Mouse (Mus musculus): ENCODE measurements around the gene Slc26a3.
A peak's percentile ranks its signal among the peaks of the same experiment; 100 is the strongest.
"Not testable (repeated sequence)": the region's sequence is repeated elsewhere in the genome, so short reads cannot be mapped to it uniquely, and the experiment has no call there.

Slc26a3 gene

DNA sequence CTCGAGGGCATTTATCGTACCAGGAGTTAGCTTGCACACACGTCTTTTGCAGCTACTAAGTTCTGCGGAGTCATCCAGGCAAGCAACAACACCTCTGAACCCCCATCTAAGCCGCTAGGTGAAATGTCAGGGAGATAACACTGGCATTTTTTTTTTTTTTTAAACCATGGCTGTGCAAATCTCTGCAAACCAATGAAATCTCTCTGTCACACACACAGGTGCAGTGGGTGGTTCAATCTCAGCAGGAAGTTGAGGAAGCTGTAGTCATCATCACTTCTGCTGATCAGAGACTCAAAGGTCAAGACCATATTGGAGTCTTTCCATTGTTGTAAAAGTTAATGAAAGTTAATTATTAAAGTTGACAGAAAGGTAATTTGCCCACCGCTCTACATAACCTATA lies 47.1 kb downstream of the Slc26a3 start:
- DNase-seq, result no peak

DNA sequence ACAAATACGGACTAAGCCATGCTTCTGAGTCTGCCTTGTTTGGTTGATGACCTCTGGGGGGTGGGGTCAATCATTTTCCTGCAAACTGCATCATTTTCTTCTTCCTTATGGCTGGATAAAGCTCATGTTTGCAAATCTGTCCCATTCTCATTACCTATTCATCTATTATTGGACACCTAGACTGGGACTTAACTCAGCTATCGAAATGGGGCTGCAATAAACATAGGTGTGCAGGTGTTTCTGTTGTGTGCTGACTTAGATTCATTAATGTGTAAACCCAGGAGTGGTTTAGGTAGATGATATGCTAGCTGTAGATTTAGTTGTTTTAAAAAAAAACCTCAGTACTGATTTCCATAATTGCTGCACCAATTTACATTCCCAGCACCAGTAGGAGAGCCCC lies 48.9 kb downstream of the Slc26a3 start:
- no peak for DNase-seq

DNA sequence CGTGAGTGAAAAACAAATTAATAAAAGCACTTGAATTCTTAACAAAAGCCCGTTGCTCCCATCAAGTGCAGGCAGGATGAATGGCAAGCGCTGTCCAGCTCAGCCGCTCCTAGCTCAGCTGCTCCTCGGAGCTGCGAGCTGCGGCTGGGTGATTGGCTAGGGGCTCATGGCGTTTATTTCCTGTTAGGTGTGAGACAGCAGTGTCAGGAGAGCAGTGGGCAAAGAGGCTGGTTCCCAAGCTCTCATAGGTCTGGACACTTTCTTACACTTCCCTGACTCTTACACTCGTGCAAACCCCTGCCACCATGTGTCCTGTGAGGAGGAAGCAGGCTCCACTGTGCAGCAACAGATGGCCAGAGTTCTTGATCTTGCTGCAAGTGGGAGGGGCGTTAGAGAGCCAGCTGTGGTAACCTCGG lies 53.5 kb downstream of the Slc26a3 start:
- DNase-seq, result peak; percentile 7 to 8

DNA sequence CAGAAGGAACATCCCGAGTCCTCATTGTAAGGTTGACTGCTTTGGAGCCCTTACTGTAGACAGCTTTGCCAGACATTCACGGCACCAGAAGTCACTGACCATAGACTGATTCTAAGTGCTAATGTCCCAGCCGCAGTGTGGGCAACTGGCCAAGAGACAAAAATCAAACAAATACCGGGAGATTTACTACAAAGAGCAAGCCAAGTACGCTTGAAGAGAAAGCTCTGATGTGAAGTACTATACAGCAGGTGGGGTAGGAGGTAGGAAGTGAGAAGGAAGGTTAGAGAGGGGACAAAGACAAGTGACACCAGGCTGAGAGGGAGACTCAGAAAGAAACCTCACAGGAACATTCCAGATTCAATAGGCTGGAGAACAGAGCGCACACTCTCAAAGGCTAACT lies 54.2 kb downstream of the Slc26a3 start:
- DNase-seq, result peak; percentile 3 to 17

DNA sequence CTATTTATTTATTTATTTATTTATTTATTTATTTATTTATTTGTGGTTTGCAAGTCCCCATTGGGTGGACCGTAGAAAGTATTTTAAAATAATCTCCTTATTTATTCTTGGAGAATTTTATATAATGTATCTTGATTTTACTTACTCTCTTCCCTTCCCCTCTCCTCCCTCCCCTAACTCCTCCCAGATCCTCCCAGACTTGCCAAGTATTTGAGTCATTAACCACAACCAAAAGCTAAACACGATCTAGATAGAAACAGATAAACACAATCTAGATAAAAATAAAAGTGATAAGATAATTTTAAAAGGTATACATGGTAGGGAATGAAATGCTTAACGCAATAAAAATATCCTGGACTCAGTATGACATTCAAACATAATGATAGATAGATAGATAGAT lies 58.7 kb downstream of the Slc26a3 start:
- no peak for DNase-seq

DNA sequence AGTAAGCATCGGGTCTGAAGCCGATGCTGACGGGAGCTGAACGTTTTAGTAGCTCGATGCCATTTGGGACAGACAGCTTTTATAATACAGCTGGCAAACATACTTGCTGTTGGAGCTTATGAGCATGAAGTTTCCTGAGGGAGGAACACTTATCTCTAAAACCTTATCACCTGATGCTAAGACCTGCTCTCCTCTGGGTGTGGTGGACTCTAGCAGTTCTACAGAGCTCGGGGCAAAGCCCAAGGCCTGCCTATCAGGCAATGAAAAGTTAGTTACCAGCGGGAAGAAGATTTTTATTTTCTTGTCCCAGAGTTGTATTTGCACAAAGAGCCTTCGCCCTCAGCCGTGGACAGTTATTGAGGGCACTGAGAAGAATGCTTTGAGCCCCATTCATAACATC lies 65.6 kb downstream of the Slc26a3 start:
- DNase-seq, result no peak

DNA sequence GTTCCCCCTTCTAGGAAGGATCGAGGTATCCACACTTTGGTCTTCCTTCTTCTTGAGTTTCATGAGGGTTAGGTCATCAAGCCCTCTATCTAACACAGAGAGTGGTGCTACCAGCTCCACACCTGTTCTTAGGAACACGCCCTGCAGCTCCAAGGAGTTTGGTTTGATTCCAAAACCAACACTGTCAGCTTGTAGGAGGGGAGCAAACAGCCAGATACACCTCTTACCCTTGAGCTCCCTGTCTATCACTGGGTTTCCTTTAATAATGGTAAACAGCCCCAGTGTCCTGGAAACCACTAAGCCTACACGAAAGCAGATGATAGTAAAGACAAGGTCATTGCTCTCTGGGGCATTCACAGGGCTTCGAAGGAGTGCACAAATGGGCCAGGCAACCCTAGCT lies 67.8 kb downstream of the Slc26a3 start:
- no peak for DNase-seq

DNA sequence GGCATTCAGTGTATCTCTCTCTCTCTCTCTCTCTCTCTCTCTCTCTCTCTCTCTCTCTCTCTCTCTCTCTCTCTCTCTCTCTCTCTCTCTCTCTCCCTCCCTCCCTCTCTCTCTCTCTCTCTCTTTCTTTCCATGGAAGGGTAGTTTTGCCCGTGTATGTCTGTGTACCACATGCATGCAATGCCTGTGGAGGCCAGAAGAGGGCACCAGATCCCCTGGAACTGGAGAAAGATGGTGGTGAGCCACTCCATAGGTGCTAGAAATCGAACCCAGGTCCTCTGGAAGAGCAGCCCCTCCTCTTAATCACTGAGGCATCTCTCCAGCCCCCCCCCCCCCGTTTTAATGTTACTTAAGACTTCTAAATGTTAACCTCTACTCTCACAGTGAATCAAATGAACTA lies 69.6 kb downstream of the Slc26a3 start:
- DNase-seq, result peak in 1 of 2 experiments; percentile 26

DNA sequence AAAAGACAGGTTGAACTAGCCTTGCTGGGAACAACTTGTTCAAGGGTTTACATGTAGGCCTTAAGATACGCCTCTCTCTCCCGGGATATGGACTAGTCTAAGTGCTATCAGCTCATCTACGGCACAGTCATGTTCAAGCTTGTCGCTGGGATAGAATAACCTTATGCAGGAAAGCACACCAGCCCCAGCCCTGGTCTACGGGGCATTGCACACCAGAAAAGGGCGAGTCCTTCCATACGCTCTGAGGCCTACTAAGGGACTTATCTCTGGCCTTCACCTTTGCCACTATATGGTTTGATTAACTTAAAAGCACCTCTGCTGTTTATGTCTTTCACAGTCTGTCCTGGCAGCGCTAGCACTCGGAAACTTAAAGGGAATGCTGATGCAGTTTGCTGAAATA lies 70.7 kb downstream of the Slc26a3 start:
- DNase-seq, result no peak

DNA sequence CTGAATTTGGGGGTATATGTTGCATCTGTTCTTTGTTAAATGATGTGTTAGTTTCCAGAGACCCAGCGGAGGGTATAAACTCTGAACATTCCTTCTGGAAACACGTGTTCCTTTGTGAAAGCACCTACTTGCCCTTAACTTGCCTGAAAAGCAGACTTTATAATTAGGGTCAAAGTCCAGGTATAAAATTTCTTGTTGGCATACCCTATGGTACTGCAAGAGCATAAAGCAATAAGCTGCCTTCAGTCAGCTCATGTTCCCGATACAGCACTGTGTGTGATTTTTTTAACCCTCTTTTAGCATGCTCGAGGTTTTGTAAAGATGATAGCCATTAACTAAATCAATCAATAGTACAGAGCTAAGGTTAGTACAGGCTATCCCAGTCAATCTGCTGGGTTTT lies 71.9 kb downstream of the Slc26a3 start:
- DNase-seq, result no peak

DNA sequence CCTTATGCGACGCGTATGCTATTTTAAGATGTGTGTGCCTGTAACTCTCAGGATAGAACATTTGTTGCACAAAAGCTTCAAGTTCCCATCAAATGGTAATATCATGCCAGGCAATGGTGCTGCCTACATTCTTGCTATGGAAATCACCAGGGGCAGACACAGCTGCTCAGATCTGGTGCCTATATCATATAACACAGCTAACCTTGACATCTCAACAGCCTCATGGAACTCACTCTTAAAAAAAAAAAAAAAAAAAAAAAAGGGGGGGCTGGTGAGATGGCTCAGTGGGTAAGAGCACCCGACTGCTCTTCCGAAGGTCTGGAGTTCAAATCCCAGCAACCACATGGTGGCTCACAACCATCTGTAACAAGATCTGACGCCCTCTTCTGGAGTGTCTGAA lies 87.5 kb downstream of the Slc26a3 start:
- not testable (repeated sequence) for DNase-seq

DNA sequence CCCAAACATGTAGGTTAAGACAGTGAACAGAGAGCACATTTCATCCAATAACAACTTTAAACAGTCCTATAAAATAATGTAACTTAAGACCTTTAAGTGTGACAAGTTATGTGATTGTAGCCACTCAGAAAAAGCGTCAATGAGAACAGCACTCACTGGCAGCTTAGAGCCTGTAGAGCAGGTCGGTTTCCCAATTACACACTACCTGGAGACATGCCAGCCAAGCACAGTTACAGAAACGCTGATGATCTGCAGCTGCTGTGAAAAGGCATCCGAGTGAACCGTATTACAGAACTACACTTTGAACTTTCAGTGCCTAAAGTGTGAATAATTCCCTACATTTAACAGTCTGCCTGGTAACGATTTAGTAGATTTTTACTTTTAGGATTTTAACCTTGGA lies 95.8 kb downstream of the Slc26a3 start:
- DNase-seq, result peak in 1 of 2 experiments; percentile 35

DNA sequence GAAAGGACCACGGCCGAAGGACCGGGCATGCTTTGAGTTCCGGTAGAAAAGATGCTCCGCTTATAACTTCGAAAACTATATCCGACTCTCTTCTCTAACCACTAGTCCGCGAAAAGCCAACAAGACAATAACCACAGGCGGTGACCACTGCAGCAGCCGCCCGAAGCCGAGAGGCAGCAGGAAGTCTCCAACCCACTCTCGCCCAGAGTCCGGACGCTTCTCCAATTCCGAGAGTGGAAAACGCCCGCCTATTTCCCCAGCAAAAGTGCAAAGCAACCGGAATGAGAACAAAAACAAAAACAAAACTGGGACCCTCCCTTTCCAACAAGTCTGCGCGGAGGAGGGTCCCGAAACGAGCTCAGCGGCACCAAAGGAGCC lies 108.3 kb downstream of the Slc26a3 start:
- no peak for DNase-seq

DNA sequence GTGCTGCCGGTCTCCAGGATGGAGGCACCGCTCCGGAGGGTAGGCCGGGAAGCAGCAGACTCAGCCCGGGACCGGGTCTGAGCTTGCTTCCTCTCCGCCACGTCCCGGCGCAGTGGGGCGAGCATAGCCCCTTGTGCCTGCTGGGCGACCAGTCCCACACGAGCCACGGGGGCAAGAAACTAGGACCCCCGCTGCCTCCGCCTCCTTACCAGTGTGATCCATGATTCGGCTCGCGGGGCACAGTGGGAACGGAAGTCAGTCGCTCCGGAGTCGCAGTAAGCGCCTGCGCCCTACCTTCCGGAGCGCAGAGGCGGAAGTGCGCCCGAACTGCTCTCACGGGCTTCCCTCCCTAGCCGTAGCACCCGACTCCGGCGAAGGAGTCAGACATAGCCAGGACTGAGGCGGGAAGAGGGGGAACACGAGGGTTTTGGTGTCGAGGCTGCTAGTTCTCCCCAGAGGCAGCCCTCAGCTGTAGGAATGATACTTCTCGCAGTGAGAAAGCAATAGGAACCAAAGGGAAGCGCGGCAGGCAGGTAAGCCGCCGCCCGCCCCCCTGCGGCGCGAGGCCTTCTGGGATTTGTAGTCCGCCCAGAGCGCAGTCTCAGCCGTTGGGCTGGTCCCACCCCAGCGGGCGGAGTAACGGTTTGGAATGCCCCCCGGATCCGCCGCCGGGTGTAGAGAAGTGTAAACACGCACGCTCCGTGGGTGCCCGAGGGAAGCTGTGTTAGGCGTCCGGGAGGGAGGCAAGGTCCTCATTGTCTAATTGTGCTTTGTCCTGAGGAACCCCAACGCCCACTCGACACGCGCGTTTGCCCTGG lies 108.9 kb downstream of the Slc26a3 start, which contains the start of gene Cbll1:
Gene Cbll1, minus strand, starts transcription at position 303 of the 818 bp plus-strand sequence.
- peak; percentile 98 to 99 for DNase-seq

DNA sequence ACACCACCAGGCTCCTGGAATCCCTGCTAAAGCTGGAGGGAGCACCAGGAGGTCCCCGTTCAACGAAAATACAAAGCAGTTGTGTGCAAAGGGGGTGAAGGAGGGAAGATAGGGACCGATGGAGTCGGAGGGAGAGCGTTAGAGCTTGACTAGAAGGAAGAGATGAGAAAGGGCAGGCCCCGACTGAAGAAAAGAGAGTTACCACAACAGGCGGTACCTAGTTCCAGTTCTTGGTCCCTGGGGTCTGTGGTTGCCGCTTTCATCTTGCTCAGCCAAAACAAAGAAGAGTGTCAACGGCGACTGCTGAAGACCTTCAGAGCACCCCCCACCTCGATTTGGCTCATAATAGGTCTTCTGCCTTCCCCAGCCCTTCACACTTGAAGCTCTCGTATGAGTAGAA lies 109.5 kb downstream of the Slc26a3 start:
- no peak for DNase-seq

DNA sequence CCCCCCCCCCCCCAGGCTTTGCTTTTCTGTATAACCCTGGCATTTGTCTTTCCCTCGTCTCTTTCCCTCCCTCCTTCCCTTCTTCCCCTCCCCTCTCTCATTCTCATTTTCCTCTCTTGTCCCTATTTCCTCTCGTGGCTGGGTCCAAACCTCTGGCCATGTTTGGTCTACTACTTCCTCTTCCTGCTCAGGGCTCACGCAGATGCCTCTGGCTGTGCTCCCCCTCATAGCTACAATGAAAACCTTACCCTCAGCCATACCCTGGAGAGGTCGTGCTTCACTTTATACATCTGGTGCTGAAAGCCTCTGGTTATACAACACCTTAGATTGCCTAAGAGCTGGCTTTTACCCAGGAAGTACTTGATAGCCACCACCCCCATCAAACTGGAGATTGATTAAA lies 110.6 kb downstream of the Slc26a3 start:
- no peak for DNase-seq

DNA sequence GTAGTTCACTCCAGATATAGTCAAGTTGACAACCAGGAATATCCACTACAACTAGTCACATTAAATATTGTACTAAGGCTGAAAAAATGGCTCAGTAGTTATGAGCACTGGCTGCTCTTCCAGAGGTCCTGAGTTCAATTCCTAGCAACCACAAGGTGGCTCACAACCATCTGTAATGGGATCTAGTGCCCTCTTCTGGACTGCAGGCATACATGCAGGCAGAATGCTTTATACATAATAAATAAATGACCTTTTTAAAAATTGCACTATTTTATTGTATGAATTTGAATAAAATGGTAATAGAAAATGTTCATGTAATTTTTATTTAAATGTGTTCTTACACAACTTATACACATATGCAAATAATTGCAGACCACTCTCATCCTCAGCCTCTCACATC lies 112.5 kb downstream of the Slc26a3 start:
- no peak for DNase-seq

DNA sequence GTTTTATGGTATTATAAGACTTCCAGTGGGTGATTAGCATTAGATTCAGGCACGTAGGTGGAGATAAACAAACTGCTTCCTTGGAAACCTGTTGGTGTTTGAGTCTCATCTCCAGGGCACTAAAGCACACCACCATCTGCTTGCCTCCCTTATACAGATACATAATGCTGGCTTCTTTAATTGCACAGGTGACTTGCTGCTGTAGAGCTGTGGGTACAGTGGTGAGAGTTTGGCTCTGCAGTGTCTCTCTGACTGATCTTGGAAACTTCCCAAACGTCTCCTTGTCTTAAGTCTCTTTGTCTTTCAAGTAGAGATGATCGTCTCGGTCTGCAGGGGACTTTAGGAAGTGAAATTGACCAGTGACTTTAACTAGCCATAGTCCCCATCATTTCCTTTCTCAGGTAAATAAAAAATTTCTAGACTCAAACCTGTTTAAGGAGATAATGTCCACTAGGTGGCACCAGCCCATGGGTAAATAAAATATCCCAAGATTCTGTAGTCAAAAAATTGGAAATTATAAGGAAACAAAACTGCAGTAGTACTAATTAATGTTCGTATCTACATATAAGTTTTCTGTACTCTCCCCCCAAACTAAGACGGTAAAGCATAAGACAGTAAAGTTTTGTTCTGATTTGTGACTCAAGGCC lies 117.2 kb downstream of the Slc26a3 start:
- DNase-seq, result peak; percentile 66 to 68

DNA sequence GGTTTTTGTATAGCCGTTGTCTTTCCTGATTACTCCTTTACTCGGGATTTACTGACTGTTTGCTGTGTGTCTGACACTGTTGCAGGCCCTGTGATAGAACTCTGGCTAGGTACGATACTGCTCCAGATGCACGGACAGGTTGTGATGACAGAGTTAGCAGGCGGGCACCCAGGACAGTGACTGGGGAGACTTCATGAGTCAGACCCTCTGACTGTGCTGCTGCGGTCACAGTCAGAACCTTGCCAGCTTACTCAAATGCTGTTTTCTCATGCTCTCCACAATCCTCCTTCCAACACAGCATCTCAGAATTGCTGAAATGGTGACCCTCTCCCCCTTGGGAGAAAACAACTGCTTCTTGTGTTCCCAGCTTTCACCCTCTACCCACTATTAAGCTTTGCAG lies 117.8 kb downstream of the Slc26a3 start:
- DNase-seq, result no peak

DNA sequence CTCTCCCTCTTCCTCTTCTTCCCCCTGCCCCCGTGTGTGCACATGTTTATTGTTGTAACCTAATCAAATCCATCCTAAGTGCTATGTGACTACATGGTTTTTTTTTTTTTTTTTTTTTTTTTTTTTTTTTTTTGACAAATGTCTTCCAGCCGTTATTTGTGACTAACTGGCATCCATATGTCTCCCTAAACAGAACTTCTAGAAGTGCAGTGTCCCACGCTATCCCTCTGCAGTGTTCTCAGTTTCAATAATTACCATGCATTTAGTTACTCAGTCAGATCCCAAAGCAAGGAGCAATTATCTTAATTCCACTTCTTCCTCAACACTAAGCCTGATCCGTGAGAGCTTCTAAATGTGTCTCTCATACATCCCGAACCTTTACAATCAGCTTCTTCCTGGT lies 120.5 kb downstream of the Slc26a3 start:
- DNase-seq, result no peak

DNA sequence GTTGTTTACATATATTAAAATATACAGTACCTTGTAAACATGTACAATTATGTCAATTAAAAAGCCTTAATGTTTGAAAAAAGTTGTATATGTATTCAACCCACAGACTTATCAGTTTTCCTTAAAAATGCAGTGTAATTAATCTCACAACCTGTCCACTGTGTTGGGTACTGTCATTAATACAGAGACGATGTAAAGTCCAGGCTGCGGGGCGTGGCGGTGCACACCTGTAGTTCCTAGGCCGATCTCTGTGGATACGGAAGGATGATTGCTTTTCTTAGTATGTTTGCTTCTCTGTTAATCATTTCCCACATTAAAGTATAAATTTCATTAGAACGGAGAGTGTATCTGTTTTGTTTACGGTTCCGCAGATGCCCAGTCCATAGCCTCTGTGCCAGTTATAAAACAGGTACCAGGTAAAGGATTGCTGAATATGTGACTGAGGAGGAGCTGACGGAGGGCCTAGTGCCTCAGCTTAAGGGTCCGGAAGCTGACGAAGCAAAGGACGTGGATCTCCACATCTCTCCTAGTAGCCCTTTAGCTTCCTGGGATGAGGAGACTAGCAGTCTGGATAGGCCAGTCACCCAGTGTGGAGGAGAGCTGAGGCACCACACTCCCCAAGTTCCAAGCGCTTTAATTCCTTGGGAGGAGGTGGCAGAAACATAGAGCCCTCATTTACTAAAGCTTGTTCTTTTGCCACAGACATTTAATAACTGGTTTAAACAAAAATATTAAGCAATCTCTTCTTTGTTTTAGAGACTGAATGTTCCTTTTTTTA lies 122.2 kb downstream of the Slc26a3 start:
- DNase-seq, result no peak

DNA sequence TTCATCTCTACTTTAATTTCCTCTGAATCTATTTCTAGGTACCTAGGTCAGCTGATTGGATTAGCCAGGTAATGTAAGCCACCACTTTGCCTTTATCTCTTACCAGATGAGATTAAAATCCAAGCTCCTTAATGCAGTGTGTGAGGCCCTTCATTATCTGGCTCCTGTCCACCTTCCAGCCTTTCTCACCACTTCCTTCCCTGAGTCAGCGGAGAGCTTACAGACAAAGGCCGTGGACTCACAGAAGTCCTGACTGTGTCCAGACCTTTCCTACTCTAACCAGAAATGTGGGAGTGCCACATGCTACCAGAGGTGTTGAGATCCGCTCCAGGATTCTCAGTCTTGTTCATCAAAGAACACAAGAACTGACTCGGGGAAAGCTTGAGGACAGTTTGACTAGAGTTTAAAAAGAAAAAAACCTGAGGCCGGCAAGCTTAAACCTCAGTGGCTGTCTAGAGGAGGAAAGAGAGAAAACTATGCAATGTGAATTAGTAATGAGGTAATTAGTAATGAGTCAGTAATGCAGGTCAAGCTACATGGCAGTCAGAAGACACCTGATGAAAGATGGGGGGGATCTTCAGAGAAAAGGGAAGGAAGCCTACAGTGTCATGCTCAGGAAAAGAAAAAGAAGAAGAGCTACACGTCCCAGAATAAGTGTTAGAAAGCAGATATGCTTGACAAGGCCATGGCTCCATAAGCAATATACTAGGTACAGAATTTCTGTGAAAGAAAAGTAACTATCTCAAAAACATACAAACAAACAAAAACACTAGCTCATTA lies 123.2 kb downstream of the Slc26a3 start:
- no peak for DNase-seq

DNA sequence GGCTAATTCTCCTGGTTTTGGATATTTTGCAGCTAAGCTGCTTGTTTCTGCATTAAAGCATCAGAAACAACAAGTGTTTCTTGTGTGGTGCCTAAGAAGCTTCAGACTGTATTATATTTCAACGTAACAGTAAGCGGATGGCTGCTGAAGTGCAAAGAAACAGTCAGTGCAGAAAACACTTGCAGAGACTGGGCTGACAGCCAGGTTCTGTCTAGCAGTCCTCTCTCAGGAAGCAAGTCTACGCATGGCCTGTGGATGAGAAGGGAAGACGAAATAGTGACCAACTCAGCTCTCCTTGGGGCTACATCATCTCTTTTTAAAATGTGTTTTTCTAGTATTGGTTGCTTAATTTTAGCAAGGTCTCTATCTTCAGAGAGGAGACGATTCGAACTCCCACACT lies 129.4 kb downstream of the Slc26a3 start:
- DNase-seq, result peak; percentile 57 to 64
